ENCODE assay signal across 9 mouse cellular contexts in genomic region chr16:25967297-25967696, GRCm38 (mm10).
DNase-seq lines count a peak whose midpoint lies in the region; ATAC-seq lines count a peak whose summit lies in the region.
"Had no signal": no experiment of that assay in that cellular context is flagged by ENCODE, and none has a peak within 500 bp of the region (broad histone marks: within the 10 kb centered on the region; RNA-seq: fewer than 3 reads in every experiment).

No protein-coding gene starts in this region.

- peak; percentile 23 for DNase-seq in 3134 (ENCODE audit: extremely low read depth, insufficient read length, low spot score)
- peak; percentile 47 for DNase-seq in CD4-positive helper T cell, adult 2 months (ENCODE audit: low read depth, low spot score)
- DNase-seq in c-Kit-positive CD71-negative TER-119-negative erythroid progenitor cells, embryonic 14.5 days (ENCODE audit: low read depth): peak; percentile 53
- peak; percentile 81 for DNase-seq in kidney, postnatal 10 days
- DNase-seq in liver, embryonic 11.5 days (ENCODE audit: low spot score): peak; percentile 36

- H3K9me3 ChIP-seq in forebrain, embryonic 13.5 days (replicated peaks): no peaks in the 10 kb centered on the region
- H3K9me3 ChIP-seq in liver, embryonic 11.5 days (ENCODE audit: control insufficient read depth, low read length): no peaks in the 10 kb centered on the region
- no peaks in the 10 kb centered on the region for H3K9me3 ChIP-seq in neural tube, embryonic 15.5 days (replicated peaks)
- H3K9me3 ChIP-seq: liver, embryonic 15.5 days had no signal

- no peak overlapping the region for H3K4me3 ChIP-seq in forebrain, embryonic 13.5 days
- no peak overlapping the region for H3K4me3 ChIP-seq in liver, embryonic 11.5 days (ENCODE audit: low read depth, low read length)
- H3K4me3 ChIP-seq in neural tube, embryonic 15.5 days (replicated peaks): no peak overlapping the region
- H3K4me3 ChIP-seq: liver, embryonic 15.5 days had no signal

- H3K4me1 ChIP-seq in forebrain, embryonic 13.5 days: no peaks in the 10 kb centered on the region
- no peaks in the 10 kb centered on the region for H3K4me1 ChIP-seq in liver, embryonic 11.5 days (replicated peaks; ENCODE audit: control insufficient read depth, insufficient read depth, low read length)
- no peaks in the 10 kb centered on the region for H3K4me1 ChIP-seq in neural tube, embryonic 15.5 days
- H3K4me1 ChIP-seq: liver, embryonic 15.5 days had no signal

- H3K27ac ChIP-seq in forebrain, embryonic 13.5 days: no peak overlapping the region
- no peak overlapping the region for H3K27ac ChIP-seq in liver, embryonic 11.5 days (ENCODE audit: low read depth, low read length)
- H3K27ac ChIP-seq in neural tube, embryonic 15.5 days (replicated peaks): no peak overlapping the region
- H3K27ac ChIP-seq: liver, embryonic 15.5 days had no signal

- ATAC-seq in forebrain, embryonic 13.5 days: peak; percentile 76
- ATAC-seq in liver, embryonic 11.5 days (replicated peaks; ENCODE audit: low FRiP score): no peak
- ATAC-seq in neural tube, embryonic 15.5 days (ENCODE audit: low FRiP score): peak; percentile 70; the same call in 1 of the 2 replicates
- ATAC-seq in erythroblast, adult 5-6 weeks (replicated peaks; ENCODE audit: low FRiP score, poor library complexity, severe bottlenecking): no peak

- H3K27me3 ChIP-seq in forebrain, embryonic 13.5 days: no peaks in the 10 kb centered on the region
- no peaks in the 10 kb centered on the region for H3K27me3 ChIP-seq in liver, embryonic 11.5 days (replicated peaks; ENCODE audit: control insufficient read depth, insufficient read depth, low read length)
- no peaks in the 10 kb centered on the region for H3K27me3 ChIP-seq in neural tube, embryonic 15.5 days (replicated peaks)
- H3K27me3 ChIP-seq: liver, embryonic 15.5 days had no signal

- H3K4me2 ChIP-seq in forebrain, embryonic 13.5 days: no peak overlapping the region
- H3K4me2 ChIP-seq in liver, embryonic 11.5 days: no peak overlapping the region
- no peak overlapping the region for H3K4me2 ChIP-seq in neural tube, embryonic 15.5 days
- H3K4me2 ChIP-seq: liver, embryonic 15.5 days had no signal

- H3K36me3 ChIP-seq in forebrain, embryonic 13.5 days (ENCODE audit: poor library complexity, severe bottlenecking): no peaks in the 10 kb centered on the region
- H3K36me3 ChIP-seq in liver, embryonic 11.5 days (ENCODE audit: control insufficient read depth, insufficient read depth, low read length): no peaks in the 10 kb centered on the region
- H3K36me3 ChIP-seq in neural tube, embryonic 15.5 days: no peaks in the 10 kb centered on the region
- H3K36me3 ChIP-seq: liver, embryonic 15.5 days had no signal

- WGBS in forebrain, embryonic 13.5 days: 23% methylated on average over 3 of the region's 3 CpGs
- WGBS in liver, embryonic 11.5 days: 26% methylated on average over 3 of the region's 3 CpGs
- 22% methylated on average over 3 of the region's 3 CpGs for WGBS in neural tube, embryonic 15.5 days

- no peak overlapping the region for H3K9ac ChIP-seq in forebrain, embryonic 13.5 days
- H3K9ac ChIP-seq in liver, embryonic 11.5 days (ENCODE audit: low read depth, low read length): no peak overlapping the region
- no peak overlapping the region for H3K9ac ChIP-seq in neural tube, embryonic 15.5 days (replicated peaks)
- H3K9ac ChIP-seq: liver, embryonic 15.5 days had no signal

Comparison
In these comparisons a context has a peak if more than half of its experiments do, and no peak if none do; other contexts are left out.
1. DNase-seq: peak in every context shown above with its lines; median percentile 81 in kidney, postnatal 10 days; 53 in c-Kit-positive CD71-negative TER-119-negative erythroid progenitor cells, embryonic 14.5 days; 47 in CD4-positive helper T cell, adult 2 months; 36 in liver, embryonic 11.5 days; 23 in 3134.
2. ATAC-seq: peak in forebrain, embryonic 13.5 days (single experiment) and neural tube, embryonic 15.5 days (single experiment); none in liver, embryonic 11.5 days (single experiment) and erythroblast, adult 5-6 weeks (single experiment).